Mouse (Mus musculus): Measurements from ENCODE around the gene Asic2. TPM values are rescaled to one million over a fixed set of nuclear protein-coding genes. Genes with fewer than 3 reads are reported as not detected.

Asic2 gene
- polyA plus RNA-seq, 1 experiment from 2014 or later = 0.07 TPM

- no peaks in the 10 kb centered on the region for H3K9me3 ChIP-seq
- H3K9ac ChIP-seq = no peak overlapping the region
- H3K27me3 ChIP-seq (replicated peaks) = no peaks in the 10 kb centered on the region
- ATAC-seq (ENCODE audit: extremely low read depth, insufficient number of reproducible peaks, low FRiP score, low TSS enrichment) = no peak
- H3K27ac ChIP-seq (replicated peaks) = no peak overlapping the region
- no peaks in the 10 kb centered on the region for H3K36me3 ChIP-seq
- peaks cover 21% of the 10 kb centered on the region for H3K4me1 ChIP-seq
- WGBS = 56% methylated on average over 12 of the region's 12 CpGs
- no peak overlapping the region for H3K4me2 ChIP-seq
- H3K4me3 ChIP-seq = no peak overlapping the region
These were observed 912.7 kb downstream of the Asic2 start for GRCm38 (mm10) chr11:81055446-81056145.

- Histone ChIP-seq H3K4me2 (no peak overlapping the region), H3K9ac (no peak overlapping the region), H3K4me3 (no peak overlapping the region), H3K4me1 (peaks cover 14% of the 10 kb centered on the region), H3K9me3 (no peaks in the 10 kb centered on the region), H3K27ac (replicated peaks) (no peak overlapping the region), H3K27me3 (replicated peaks) (no peaks in the 10 kb centered on the region), H3K36me3 (no peaks in the 10 kb centered on the region)
- ATAC-seq (ENCODE audit: extremely low read depth, insufficient number of reproducible peaks, low FRiP score, low TSS enrichment) = no peak
- WGBS = 73% methylated on average over 8 of the region's 8 CpGs
These were observed 914.4 kb downstream of the Asic2 start for GRCm38 (mm10) chr11:81053826-81054225.

- Histone ChIP-seq H3K4me1 (no peaks in the 10 kb centered on the region), H3K4me3 (no peak overlapping the region), H3K9me3 (no peaks in the 10 kb centered on the region), H3K9ac (no peak overlapping the region), H3K27ac (replicated peaks) (no peak overlapping the region), H3K4me2 (no peak overlapping the region), H3K36me3 (no peaks in the 10 kb centered on the region), H3K27me3 (replicated peaks) (0 out of 2 replicates have a peak, but pooled peaks cover 6% of the 10 kb centered on the region)
- no peak for ATAC-seq (ENCODE audit: extremely low read depth, insufficient number of reproducible peaks, low FRiP score, low TSS enrichment)
- 59% methylated on average over 3 of the region's 3 CpGs for WGBS
These were observed 926.6 kb downstream of the Asic2 start for GRCm38 (mm10) chr11:81041671-81042070.

- no peak for ATAC-seq (ENCODE audit: extremely low read depth, insufficient number of reproducible peaks, low FRiP score, low TSS enrichment)
- Histone ChIP-seq H3K9me3 (no peaks in the 10 kb centered on the region), H3K36me3 (no peaks in the 10 kb centered on the region), H3K27ac (replicated peaks) (no peak overlapping the region), H3K4me1 (no peaks in the 10 kb centered on the region), H3K27me3 (replicated peaks) (0 out of 2 replicates have a peak, but pooled peaks cover 6% of the 10 kb centered on the region), H3K4me3 (no peak overlapping the region), H3K4me2 (no peak overlapping the region), H3K9ac (no peak overlapping the region)
- 68% methylated on average over 5 of the region's 5 CpGs for WGBS
These were observed 928.3 kb downstream of the Asic2 start for GRCm38 (mm10) chr11:81039976-81040375.

- Histone ChIP-seq H3K9ac (no peak overlapping the region), H3K27ac (replicated peaks) (no peak overlapping the region), H3K36me3 (no peaks in the 10 kb centered on the region), H3K9me3 (no peaks in the 10 kb centered on the region), H3K4me3 (no peak overlapping the region), H3K27me3 (replicated peaks) (no peaks in the 10 kb centered on the region), H3K4me1 (no peaks in the 10 kb centered on the region), H3K4me2 (no peak overlapping the region)
- ATAC-seq (ENCODE audit: extremely low read depth, insufficient number of reproducible peaks, low FRiP score, low TSS enrichment) = no peak
- 71% methylated on average over 3 of the region's 3 CpGs for WGBS
These were observed 936.1 kb downstream of the Asic2 start for GRCm38 (mm10) chr11:81032151-81032550.

GRCm38 (mm10) chr11:81014776-81015175 is 953.5 kb downstream of the Asic2 start:
- Histone ChIP-seq H3K9me3 (no peaks in the 10 kb centered on the region), H3K36me3 (no peaks in the 10 kb centered on the region), H3K4me1 (no peaks in the 10 kb centered on the region), H3K4me3 (no peak overlapping the region), H3K27ac (replicated peaks) (no peak overlapping the region), H3K9ac (no peak overlapping the region), H3K27me3 (replicated peaks) (no peaks in the 10 kb centered on the region), H3K4me2 (no peak overlapping the region)
- 93% methylated on average over 8 of the region's 8 CpGs for WGBS
- ATAC-seq (ENCODE audit: extremely low read depth, insufficient number of reproducible peaks, low FRiP score, low TSS enrichment) = no peak

- ATAC-seq (ENCODE audit: extremely low read depth, insufficient number of reproducible peaks, low FRiP score, low TSS enrichment) = no peak
- WGBS = 84% methylated on average over 6 of the region's 6 CpGs
- Histone ChIP-seq H3K9me3 (no peaks in the 10 kb centered on the region), H3K4me2 (no peak overlapping the region), H3K4me1 (no peaks in the 10 kb centered on the region), H3K36me3 (no peaks in the 10 kb centered on the region), H3K27ac (replicated peaks) (no peak overlapping the region), H3K4me3 (no peak overlapping the region), H3K27me3 (replicated peaks) (no peaks in the 10 kb centered on the region), H3K9ac (no peak overlapping the region)
These were observed 954.8 kb downstream of the Asic2 start for GRCm38 (mm10) chr11:81013501-81013900.

- no peaks in the 10 kb centered on the region for H3K4me1 ChIP-seq
- H3K4me3 ChIP-seq = no peak overlapping the region
- no peaks in the 10 kb centered on the region for H3K27me3 ChIP-seq (replicated peaks)
- H3K9ac ChIP-seq = no peak overlapping the region
- no peak overlapping the region for H3K27ac ChIP-seq (replicated peaks)
- H3K36me3 ChIP-seq = no peaks in the 10 kb centered on the region
- no peak for ATAC-seq (ENCODE audit: extremely low read depth, insufficient number of reproducible peaks, low FRiP score, low TSS enrichment)
- WGBS = 71% methylated on average over 7 of the region's 7 CpGs
- no peak overlapping the region for H3K4me2 ChIP-seq
- no peaks in the 10 kb centered on the region for H3K9me3 ChIP-seq
These were observed 957.5 kb downstream of the Asic2 start for GRCm38 (mm10) chr11:81010766-81011165.

GRCm38 (mm10) chr11:81009366-81009765 is 958.9 kb downstream of the Asic2 start:
- Histone ChIP-seq H3K9ac (no peak overlapping the region), H3K4me1 (no peaks in the 10 kb centered on the region), H3K9me3 (no peaks in the 10 kb centered on the region), H3K36me3 (no peaks in the 10 kb centered on the region), H3K27me3 (replicated peaks) (no peaks in the 10 kb centered on the region), H3K4me3 (no peak overlapping the region), H3K27ac (replicated peaks) (no peak overlapping the region), H3K4me2 (no peak overlapping the region)
- no peak for ATAC-seq (ENCODE audit: extremely low read depth, insufficient number of reproducible peaks, low FRiP score, low TSS enrichment)
- WGBS = 75% methylated on average over 12 of the region's 12 CpGs

- no peak overlapping the region for H3K4me3 ChIP-seq
- no peaks in the 10 kb centered on the region for H3K9me3 ChIP-seq
- no peak overlapping the region for H3K4me2 ChIP-seq
- H3K27ac ChIP-seq (replicated peaks) = no peak overlapping the region
- no peaks in the 10 kb centered on the region for H3K4me1 ChIP-seq
- no peaks in the 10 kb centered on the region for H3K27me3 ChIP-seq (replicated peaks)
- H3K9ac ChIP-seq = no peak overlapping the region
- 47% methylated on average over 2 of the region's 2 CpGs for WGBS
- H3K36me3 ChIP-seq = no peaks in the 10 kb centered on the region
- no peak for ATAC-seq (ENCODE audit: extremely low read depth, insufficient number of reproducible peaks, low FRiP score, low TSS enrichment)
These were observed 962.4 kb downstream of the Asic2 start for GRCm38 (mm10) chr11:81005831-81006230.

- WGBS = 75% methylated on average over 10 of the region's 10 CpGs
- Histone ChIP-seq H3K9me3 (no peaks in the 10 kb centered on the region; the same call in 1 of the 2 replicates), H3K36me3 (no peaks in the 10 kb centered on the region), H3K4me1 (no peaks in the 10 kb centered on the region), H3K27ac (replicated peaks) (no peak overlapping the region), H3K9ac (no peak overlapping the region), H3K4me3 (no peak overlapping the region), H3K4me2 (no peak overlapping the region), H3K27me3 (replicated peaks) (no peaks in the 10 kb centered on the region)
- ATAC-seq (ENCODE audit: extremely low read depth, insufficient number of reproducible peaks, low FRiP score, low TSS enrichment) = no peak
These were observed 965.4 kb downstream of the Asic2 start for GRCm38 (mm10) chr11:81002769-81003430.

- H3K9ac ChIP-seq = no peak overlapping the region
- no peak overlapping the region for H3K4me3 ChIP-seq
- 80% methylated on average over 5 of the region's 5 CpGs for WGBS
- H3K9me3 ChIP-seq = no peaks in the 10 kb centered on the region; the same call in 1 of the 2 replicates
- no peaks in the 10 kb centered on the region for H3K27me3 ChIP-seq (replicated peaks)
- no peak overlapping the region for H3K4me2 ChIP-seq
- H3K36me3 ChIP-seq = no peaks in the 10 kb centered on the region
- no peak overlapping the region for H3K27ac ChIP-seq (replicated peaks)
- no peak for ATAC-seq (ENCODE audit: extremely low read depth, insufficient number of reproducible peaks, low FRiP score, low TSS enrichment)
- H3K4me1 ChIP-seq = no peaks in the 10 kb centered on the region
These were observed 972.6 kb downstream of the Asic2 start for GRCm38 (mm10) chr11:80995621-80996020.

Measured in heart, embryonic 13.5 days (tissue).